Mouse (Mus musculus) lung, adult 2 months (tissue): ENCODE results near the gene Csrp2. TPM values are rescaled to one million over a fixed set of nuclear protein-coding genes. Genes with fewer than 3 reads are reported as not detected.

ENCODE experiments used
- DNase-seq: peaks from one replicate; pipeline ENCODE4 v3.0.0; 2022
- H3K4me1 ChIP-seq: fragments of 200-500 bp; 2 replicates; pipeline ENCODE4 v1.6.1; 2011; ENCODE audit warnings: low read length; ENCODE audit not compliant: control insufficient read depth, insufficient read depth
- H3K4me3 ChIP-seq: fragments of 200-500 bp; replicated peaks from 2 replicates; pipeline ENCODE3; 2011; ENCODE audit warnings: low read depth, mild to moderate bottlenecking, control low read depth, low read length; ENCODE audit errors: extremely low read depth
- CTCF ChIP-seq: fragments of 200-500 bp; IDR thresholded peaks from 2 replicates; pipeline ENCODE4 v1.5.1; 2011; ENCODE audit warnings: mild to moderate bottlenecking, low read length, control low read depth; ENCODE audit not compliant: insufficient read depth
- POLR2A ChIP-seq: fragments of 200-500 bp; IDR thresholded peaks from 2 replicates; pipeline ENCODE4 v1.6.1; 2011; ENCODE audit warnings: low read depth, mild to moderate bottlenecking, control low read depth, low read length, borderline replicate concordance; ENCODE audit errors: extremely low read depth
- WGBS: fragments of 180-500 bp; shearing (Covaris S2); methylation state at CpG from one replicate; pipeline ENCODE4 v1.1.7; 2018; 5-methylcytosine and 5-hydroxymethylcytosine counted together
- polyA plus RNA-seq: library from polyadenylated mRNA; depleted of rRNA; stranded (reverse); fragments of >200 nt; gene quantifications from 2 replicates; pipeline ENCODE4 v1.2.3, GENCODE M21; 2012

The Csrp2 gene
- polyA plus RNA-seq, 1 experiment, result 38.3 TPM

GRCm38 (mm10) chr10:110929756-110930155 lies 10.2 kb downstream of the Csrp2 start:
- no peak overlapping the region for H3K4me3 ChIP-seq
- TF ChIP-seq POLR2A, result no peak
- TF ChIP-seq CTCF, result no peak
- no peak for DNase-seq
- 56% methylated on average over 4 of the region's 4 CpGs for WGBS
- peaks cover 9% of the 10 kb centered on the region for H3K4me1 ChIP-seq

- TF ChIP-seq POLR2A (no peak), CTCF (no peak)
- Histone ChIP-seq H3K4me1 (peaks cover 9% of the 10 kb centered on the region), H3K4me3 (peak overlapping the region; percentile 48)
- WGBS, result 67% methylated on average over 13 of the region's 13 CpGs
- DNase-seq, result no peak
Observed at GRCm38 (mm10) chr10:110931161-110931912, 11.7 kb downstream of the Csrp2 start.

GRCm38 (mm10) chr10:110931913-110932560 lies 12.4 kb downstream of the Csrp2 start:
- peak overlapping the region; percentile 48 for H3K4me3 ChIP-seq
- H3K4me1 ChIP-seq, result peaks cover 9% of the 10 kb centered on the region

GRCm38 (mm10) chr10:110933584-110933983 lies 14.0 kb downstream of the Csrp2 start:
- Histone ChIP-seq H3K4me3 (no peak overlapping the region), H3K4me1 (peaks cover 4% of the 10 kb centered on the region; the same call in 1 of the 2 replicates)
- no peak for TF ChIP-seq CTCF
- TF ChIP-seq POLR2A, result no peak
- DNase-seq, result no peak
- WGBS, result 70% methylated on average over 5 of the region's 5 CpGs

More at GRCm38 (mm10) chr10:110931913-110932560, 12.4 kb downstream of the Csrp2 start:
- no peak for DNase-seq
- WGBS, result 56% methylated on average over 20 of the region's 20 CpGs
- no peak for TF ChIP-seq CTCF
- no peak for TF ChIP-seq POLR2A

GRCm38 (mm10) chr10:110935081-110935480 lies 15.5 kb downstream of the Csrp2 start:
- Histone ChIP-seq H3K4me1 (peaks cover 4% of the 10 kb centered on the region; the same call in 1 of the 2 replicates), H3K4me3 (no peak overlapping the region)
- DNase-seq, result no peak
- WGBS, result 70% methylated on average over 11 of the region's 11 CpGs
- no peak for TF ChIP-seq POLR2A
- no peak for TF ChIP-seq CTCF

- 47% methylated on average over 7 of the region's 7 CpGs for WGBS
- no peak for DNase-seq
- TF ChIP-seq POLR2A (no peak), CTCF (no peak)
- peaks cover 4% of the 10 kb centered on the region; the same call in 1 of the 2 replicates for H3K4me1 ChIP-seq
- no peak overlapping the region for H3K4me3 ChIP-seq
Observed at GRCm38 (mm10) chr10:110935669-110936068, 16.1 kb downstream of the Csrp2 start.

- Histone ChIP-seq H3K4me1 (no peaks in the 10 kb centered on the region), H3K4me3 (no peak overlapping the region)
- DNase-seq, result no peak
- 81% methylated on average over 7 of the region's 7 CpGs for WGBS
- no peak for TF ChIP-seq POLR2A
- no peak for TF ChIP-seq CTCF
Observed at GRCm38 (mm10) chr10:110938361-110938760, 18.8 kb downstream of the Csrp2 start.

GRCm38 (mm10) chr10:110938841-110939549 lies 19.4 kb downstream of the Csrp2 start:
- no peak for TF ChIP-seq POLR2A
- TF ChIP-seq CTCF, result no peak
- no peaks in the 10 kb centered on the region for H3K4me1 ChIP-seq
- H3K4me3 ChIP-seq, result no peak overlapping the region
- no peak for DNase-seq
- 70% methylated on average over 19 of the region's 19 CpGs for WGBS

GRCm38 (mm10) chr10:110939717-110940116 lies 20.1 kb downstream of the Csrp2 start:
- TF ChIP-seq POLR2A, result no peak
- no peak for TF ChIP-seq CTCF
- 63% methylated on average over 4 of the region's 4 CpGs for WGBS
- DNase-seq, result no peak
- Histone ChIP-seq H3K4me1 (no peaks in the 10 kb centered on the region), H3K4me3 (no peak overlapping the region)
